Mouse (Mus musculus): Measurements from ENCODE around the gene Tmem135.

The Tmem135 gene

GRCm38 (mm10) chr7:89404081-89404733 is at the start of gene Tmem135, which contains the start of gene Fzd4:
TSS of gene Tmem135 (minus strand) at chr7:89404222.
TSS of gene Fzd4 (plus strand) at chr7:89404355.
- in situ Hi-C loops (cut with MboI, MseI) = loop anchor here (25.0 kb wide), 1 partner anchor 1042 kb away; no protein-coding TSS in a partner anchor

- in situ Hi-C loops (cut with MboI, MseI) = no loop called here
Observed at GRCm38 (mm10) chr7:89450312-89450711, 46.3 kb upstream of the Tmem135 start.

- in situ Hi-C loops (cut with MboI, MseI) = no loop called here
Observed at GRCm38 (mm10) chr7:89445137-89445536, 41.1 kb upstream of the Tmem135 start.

GRCm38 (mm10) chr7:89442242-89442641 is 38.2 kb upstream of the Tmem135 start:
- in situ Hi-C loops (cut with MboI, MseI) = no loop called here

GRCm38 (mm10) chr7:89441291-89441690 is 37.3 kb upstream of the Tmem135 start:
- in situ Hi-C loops (cut with MboI, MseI) = no loop called here

GRCm38 (mm10) chr7:89437589-89437988 is 33.6 kb upstream of the Tmem135 start:
- in situ Hi-C loops (cut with MboI, MseI) = no loop called here

GRCm38 (mm10) chr7:89436404-89436803 is 32.4 kb upstream of the Tmem135 start:
- in situ Hi-C loops (cut with MboI, MseI) = no loop called here

GRCm38 (mm10) chr7:89433893-89434616 is 30.0 kb upstream of the Tmem135 start:
- in situ Hi-C loops (cut with MboI, MseI) = no loop called here

- in situ Hi-C loops (cut with MboI, MseI) = no loop called here
Observed at GRCm38 (mm10) chr7:89433193-89433892, 29.3 kb upstream of the Tmem135 start.

GRCm38 (mm10) chr7:89431185-89431584 is 27.2 kb upstream of the Tmem135 start:
- in situ Hi-C loops (cut with MboI, MseI) = no loop called here

- in situ Hi-C loops (cut with MboI, MseI) = no loop called here
Observed at GRCm38 (mm10) chr7:89429326-89429725, 25.3 kb upstream of the Tmem135 start.

GRCm38 (mm10) chr7:89428804-89429203 is 24.8 kb upstream of the Tmem135 start:
- in situ Hi-C loops (cut with MboI, MseI) = no loop called here

GRCm38 (mm10) chr7:89427101-89427500 is 23.1 kb upstream of the Tmem135 start:
- in situ Hi-C loops (cut with MboI, MseI) = no loop called here

GRCm38 (mm10) chr7:89425803-89426725 is 22.0 kb upstream of the Tmem135 start:
- in situ Hi-C loops (cut with MboI, MseI) = no loop called here

- in situ Hi-C loops (cut with MboI, MseI) = loop anchor here (25.0 kb wide), 1 partner anchor 1062 kb away; no protein-coding TSS in a partner anchor
Observed at GRCm38 (mm10) chr7:89424659-89425058, 20.6 kb upstream of the Tmem135 start.

GRCm38 (mm10) chr7:89423688-89424255 is 19.8 kb upstream of the Tmem135 start:
- in situ Hi-C loops (cut with MboI, MseI) = loop anchor here (25.0 kb wide), 1 partner anchor 1061 kb away; no protein-coding TSS in a partner anchor

- in situ Hi-C loops (cut with MboI, MseI) = loop anchor here (25.0 kb wide), 1 partner anchor 1061 kb away; no protein-coding TSS in a partner anchor
Observed at GRCm38 (mm10) chr7:89423194-89423593, 19.2 kb upstream of the Tmem135 start.

- in situ Hi-C loops (cut with MboI, MseI) = loop anchor here (25.0 kb wide), 1 partner anchor 1060 kb away; no protein-coding TSS in a partner anchor
Observed at GRCm38 (mm10) chr7:89422650-89423049, 18.6 kb upstream of the Tmem135 start.

- in situ Hi-C loops (cut with MboI, MseI) = loop anchor here (25.0 kb wide), 1 partner anchor 1059 kb away; no protein-coding TSS in a partner anchor
Observed at GRCm38 (mm10) chr7:89421294-89421693, 17.3 kb upstream of the Tmem135 start.

GRCm38 (mm10) chr7:89418917-89419679 is 15.1 kb upstream of the Tmem135 start:
- in situ Hi-C loops (cut with MboI, MseI) = loop anchor here (25.0 kb wide), 1 partner anchor 1057 kb away; no protein-coding TSS in a partner anchor

Data from regulatory T cell (primary cell).